Mouse (Mus musculus) neural tube, embryonic 10.5 days (tissue): ENCODE data around the gene Mapk12.

Experiments used
- DNase-seq: peaks from one replicate; pipeline ENCODE4 v3.0.0-alpha.2; 2017; ENCODE audit warnings: low spot score; ENCODE audit errors: extremely low spot score

The Mapk12 gene

DNA sequence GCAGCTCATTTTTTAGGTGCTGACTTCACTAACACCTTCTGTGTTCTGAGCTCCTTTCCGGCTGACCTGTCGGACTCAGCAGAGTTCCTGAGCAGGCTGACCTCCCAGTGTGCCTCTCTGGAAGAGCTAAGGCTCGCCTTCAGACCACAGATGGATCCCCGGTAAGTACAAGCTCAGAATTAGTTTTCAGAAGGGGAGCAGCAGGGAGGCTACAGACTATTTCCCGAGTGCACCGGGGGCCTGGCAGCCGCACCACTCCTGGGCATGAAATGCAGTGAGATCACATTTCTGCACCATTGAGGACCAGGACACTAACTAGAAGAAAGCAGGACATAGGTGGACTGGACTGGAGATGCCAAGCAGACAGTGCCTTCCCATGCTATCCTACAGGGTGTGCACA is 41.9 kb downstream of the Mapk12 start:
- DNase-seq, result no peak

- DNase-seq, result no peak
Observed at GRCm38 (mm10) chr15:89097450-89097849, 43.1 kb downstream of the Mapk12 start.

DNA sequence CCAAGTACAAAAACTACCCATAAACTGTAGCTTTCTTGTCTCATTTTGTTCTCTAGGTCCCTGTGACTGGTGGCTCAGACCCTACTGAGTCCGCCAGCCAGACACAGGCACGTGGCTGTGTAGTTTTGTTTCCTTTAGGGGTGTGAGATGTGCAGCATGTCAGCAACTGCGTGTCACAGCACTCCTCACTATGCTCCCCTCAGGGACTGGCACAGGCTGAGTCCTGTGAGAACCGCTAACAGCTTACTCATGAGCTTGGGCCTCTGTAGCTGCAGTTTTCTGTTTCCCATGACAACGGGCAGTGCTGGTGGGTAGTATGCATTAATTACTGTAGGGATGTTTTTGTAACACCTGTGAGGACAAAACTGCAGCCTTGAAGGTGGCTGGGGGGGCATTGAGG is 48.3 kb downstream of the Mapk12 start:
- DNase-seq, result no peak

- DNase-seq, result no peak
Observed at GRCm38 (mm10) chr15:89090662-89091061, 49.8 kb downstream of the Mapk12 start.

DNA sequence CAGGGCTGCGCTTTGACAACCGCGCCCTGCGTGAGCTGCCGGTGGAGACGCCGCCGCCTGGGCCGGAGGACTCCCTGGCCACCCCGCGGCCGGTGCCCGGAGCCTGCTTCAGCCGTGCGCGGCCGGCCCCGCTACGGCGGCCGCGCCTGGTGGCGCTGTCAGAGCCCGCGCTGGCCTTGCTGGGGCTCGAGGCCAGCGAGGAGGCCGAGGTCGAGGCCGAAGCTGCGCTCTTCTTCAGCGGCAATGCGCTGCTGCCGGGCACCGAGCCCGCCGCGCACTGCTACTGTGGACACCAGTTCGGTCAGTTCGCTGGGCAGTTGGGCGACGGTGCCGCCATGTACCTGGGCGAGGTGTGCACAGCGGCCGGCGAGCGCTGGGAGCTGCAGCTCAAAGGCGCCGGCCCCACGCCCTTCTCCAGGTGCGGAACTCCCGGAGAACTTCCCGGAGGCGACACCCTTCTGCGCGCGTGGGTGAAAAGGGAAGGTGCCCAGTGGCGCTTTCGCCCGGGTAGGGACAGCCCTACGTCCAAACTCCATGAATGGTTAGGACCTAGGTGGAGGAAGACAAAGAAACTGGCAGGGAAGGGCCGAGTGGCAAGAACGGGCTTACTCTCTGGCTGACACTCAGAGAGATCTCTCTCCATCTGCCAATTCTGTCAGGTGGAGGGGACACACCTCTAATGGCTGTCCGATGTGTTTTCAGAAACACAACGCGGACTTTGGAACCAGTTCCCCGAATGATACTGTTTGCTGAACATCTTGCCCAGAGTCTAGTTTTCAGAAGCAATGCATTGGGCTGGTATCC is 51.1 kb downstream of the Mapk12 start:
- DNase-seq, result no peak

DNA sequence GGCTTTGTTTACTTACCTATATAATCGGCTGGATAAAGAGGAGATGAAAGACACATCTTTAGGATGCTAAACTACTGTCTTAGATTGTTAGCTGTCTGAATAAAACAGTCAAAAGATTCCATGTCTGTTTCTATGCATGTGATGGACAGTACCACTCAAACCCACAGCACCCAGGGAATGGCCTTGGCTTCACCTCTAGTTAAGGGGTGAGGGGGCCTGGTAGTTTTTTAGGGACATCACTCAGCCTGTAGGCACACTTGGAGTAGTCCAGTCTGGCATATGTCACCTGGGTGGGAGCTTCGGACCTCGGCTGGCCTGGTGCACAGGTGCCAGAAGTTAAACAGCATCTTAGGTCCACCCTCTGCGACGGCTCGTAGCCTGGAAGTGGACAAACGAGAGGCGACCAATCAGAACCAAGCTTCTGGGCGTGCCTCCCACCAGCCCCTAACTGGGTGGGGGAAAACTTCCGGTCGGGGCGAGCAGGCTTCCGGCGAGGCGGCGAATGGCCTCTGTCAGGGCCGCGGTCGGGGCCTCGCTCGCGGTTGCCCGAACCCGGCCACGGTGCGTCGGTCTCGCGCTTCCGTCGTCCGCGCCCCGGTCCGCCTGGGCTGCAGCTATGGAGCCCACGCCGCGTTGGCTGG is 51.8 kb downstream of the Mapk12 start, which contains the start of gene Selenoo:
TSS of gene Selenoo (plus strand) at position 478 of the 641 bp plus-strand sequence.
- peak; percentile 90 for DNase-seq

GRCm38 (mm10) chr15:89084826-89085225 is 55.7 kb downstream of the Mapk12 start:
- DNase-seq, result no peak

DNA sequence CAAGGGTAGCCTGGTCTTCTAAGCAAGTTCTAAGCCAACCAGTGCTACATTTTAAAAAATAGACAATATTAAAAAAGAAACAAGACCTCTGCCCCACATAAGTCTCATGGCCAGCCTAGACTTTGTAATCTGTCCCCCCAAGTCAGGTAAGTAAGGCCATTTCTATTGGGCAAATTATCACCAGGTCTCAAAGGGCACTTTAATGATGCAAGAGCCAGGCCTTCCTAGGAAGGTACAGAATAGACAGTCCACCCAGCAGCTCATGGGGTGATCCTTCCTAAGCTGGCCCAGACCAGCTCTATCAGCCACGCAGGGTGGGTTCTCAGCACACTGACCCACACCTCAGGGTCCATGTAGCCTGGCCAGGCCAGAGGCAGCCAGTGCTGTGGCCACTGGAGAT is 56.6 kb downstream of the Mapk12 start:
- no peak for DNase-seq
